Comparison of ENCODE assay signal across 28 mouse cellular contexts in genomic region chr8:86595671-86596070, GRCm38 (mm10). TPM values are rescaled to one million over a fixed set of nuclear protein-coding genes. Genes with fewer than 3 reads are reported as not detected.
"Had no signal": no experiment of that assay in that cellular context is flagged by ENCODE, and none has a peak within 500 bp of the region (broad histone marks: within the 10 kb centered on the region; RNA-seq: fewer than 3 reads in every experiment).

No protein-coding gene starts in this region.

- H3K4me2 ChIP-seq: heart, embryonic 13.5 days; heart, embryonic 15.5 days; hindbrain, embryonic 13.5 days; hindbrain, embryonic 15.5 days; kidney, embryonic 15.5 days; limb, embryonic 13.5 days; limb, embryonic 15.5 days; liver, embryonic 12.5 days had no signal

- H3K4me1 ChIP-seq: heart, embryonic 13.5 days; heart, embryonic 15.5 days; hindbrain, embryonic 13.5 days; hindbrain, embryonic 15.5 days; kidney, embryonic 15.5 days; limb, embryonic 13.5 days; limb, embryonic 15.5 days had no signal

- H3K9me3 ChIP-seq: heart, embryonic 13.5 days; heart, embryonic 15.5 days; hindbrain, embryonic 13.5 days; hindbrain, embryonic 15.5 days; kidney, embryonic 15.5 days; limb, embryonic 13.5 days; limb, embryonic 15.5 days; liver, embryonic 12.5 days had no signal

- H3K4me3 ChIP-seq: heart, embryonic 13.5 days; heart, embryonic 15.5 days; hindbrain, embryonic 13.5 days; hindbrain, embryonic 15.5 days; kidney, embryonic 15.5 days; limb, embryonic 13.5 days; limb, embryonic 15.5 days; liver, embryonic 12.5 days had no signal

- DNase-seq: gastrocnemius, postnatal 14 days; gastrocnemius, postnatal 36 days; heart, adult 18-20 months; heart, postnatal 14 days; heart, postnatal 36 days; kidney, adult 11 months; kidney, adult 2 months; kidney, adult 9 months; kidney, postnatal 14 days; layer of hippocampus, adult 9-11 months; layer of hippocampus, postnatal 36 days; left cerebral cortex, postnatal 4 days had no signal

- H3K27ac ChIP-seq: heart, embryonic 13.5 days; heart, embryonic 15.5 days; hindbrain, embryonic 13.5 days; hindbrain, embryonic 15.5 days; hindbrain, postnatal 0 days; kidney, embryonic 15.5 days; kidney, postnatal 0 days; limb, embryonic 13.5 days; limb, embryonic 15.5 days; liver, embryonic 12.5 days; liver, embryonic 14.5 days had no signal

- H3K27me3 ChIP-seq: heart, embryonic 13.5 days; heart, embryonic 15.5 days; hindbrain, embryonic 13.5 days; hindbrain, embryonic 15.5 days; kidney, embryonic 15.5 days; limb, embryonic 13.5 days; limb, embryonic 15.5 days; liver, embryonic 12.5 days had no signal

- H3K36me3 ChIP-seq: heart, embryonic 13.5 days; heart, embryonic 15.5 days; hindbrain, embryonic 13.5 days; hindbrain, embryonic 15.5 days; kidney, embryonic 15.5 days; limb, embryonic 13.5 days; limb, embryonic 15.5 days; liver, embryonic 12.5 days had no signal

- H3K9ac ChIP-seq: heart, embryonic 13.5 days; heart, embryonic 15.5 days; hindbrain, embryonic 13.5 days; hindbrain, embryonic 15.5 days; kidney, embryonic 15.5 days; limb, embryonic 13.5 days; limb, embryonic 15.5 days; liver, embryonic 12.5 days; liver, embryonic 14.5 days had no signal

- ATAC-seq: hindbrain, postnatal 0 days; intestine, embryonic 16.5 days; liver, embryonic 12.5 days had no signal

RNA-seq across cellular contexts. Expression of gene Abcc12, which starts 15.2 kb away (rescaled TPM):
- total RNA-seq: gastrocnemius, adult 18-20 months; heart, postnatal 36 days; hematopoietic stem cell, adult 5-6 weeks had no signal
- polyA plus RNA-seq: heart, embryonic 13.5 days; heart, postnatal 0 days; hindbrain, embryonic 11.5 days; liver, embryonic 12.5 days had no signal
